Mouse (Mus musculus): ENCODE data around the gene C5ar2. TPM values are rescaled to one million over a fixed set of nuclear protein-coding genes. Genes with fewer than 3 reads are reported as not detected.
"Not testable (repeated sequence)": the region's sequence is repeated elsewhere in the genome, so short reads cannot be mapped to it uniquely, and the experiment has no call there.

The C5ar2 gene
- polyA plus RNA-seq, 1 experiment from 2014 or later, result 0.15 TPM

DNA sequence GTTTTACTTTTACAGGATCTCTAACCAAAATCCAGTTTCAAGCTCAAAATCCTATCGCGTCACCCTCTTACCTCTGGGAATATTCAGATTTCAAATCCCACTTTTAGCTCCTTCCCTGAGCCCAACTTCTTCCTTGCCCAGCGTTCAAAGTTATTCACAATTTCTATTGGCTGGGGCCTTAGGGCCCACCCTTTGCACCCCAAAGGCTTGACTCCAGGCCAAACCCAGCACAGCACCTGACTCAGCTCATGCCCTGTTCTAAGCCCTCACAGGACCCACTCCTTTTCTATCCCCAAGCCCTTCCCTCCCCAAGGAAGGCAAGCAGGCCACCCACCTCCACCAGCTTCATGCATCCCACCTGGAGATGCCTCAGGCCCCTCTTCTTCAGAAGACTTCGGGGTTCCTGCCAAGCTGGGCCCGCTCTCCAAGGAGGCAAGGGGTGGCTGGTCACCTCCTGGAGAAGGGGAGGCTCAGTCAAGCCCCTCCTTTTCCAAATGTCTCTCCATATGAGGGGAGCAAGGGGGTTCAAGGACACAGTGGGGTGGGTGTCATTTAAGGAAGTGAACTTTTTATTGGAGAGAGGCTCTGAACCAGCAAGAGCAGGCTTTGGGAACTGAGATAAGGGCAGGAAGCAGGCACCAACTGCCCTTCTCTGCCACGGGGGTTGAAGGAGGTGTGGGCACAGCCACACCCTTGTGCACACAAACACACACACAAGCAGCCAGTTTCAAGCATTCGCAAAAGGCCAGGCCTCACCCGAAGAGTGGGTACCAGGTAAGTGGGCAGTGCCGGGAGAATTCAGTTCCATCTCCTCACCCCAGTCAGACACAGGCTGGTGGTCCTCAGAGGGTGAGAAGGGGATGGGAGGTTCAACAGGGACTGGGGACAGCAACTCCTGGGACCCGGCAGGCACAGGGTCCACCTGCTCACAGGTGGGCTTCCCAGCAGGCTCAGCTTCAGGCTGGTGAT is 31.3 kb upstream of the C5ar2 start:
- peaks cover 4% of the 10 kb centered on the region; the same call in 1 of the 2 replicates for H3K36me3 ChIP-seq (ENCODE audit: control insufficient read depth, insufficient read depth, low read length)
- peak overlapping the region; percentile 91 for H3K4me2 ChIP-seq (ENCODE audit: low read depth, low read length)
- peak overlapping the region; percentile 80 for H3K4me3 ChIP-seq (ENCODE audit: low read length)
- H3K4me1 ChIP-seq (ENCODE audit: control insufficient read depth, insufficient read depth, low read length), result peaks cover 32% of the 10 kb centered on the region
- 77% methylated on average over 10 of the region's 10 CpGs for WGBS
- ATAC-seq, result no peak
- no peaks in the 10 kb centered on the region for H3K27me3 ChIP-seq (replicated peaks; ENCODE audit: control insufficient read depth, insufficient read depth, low read length)
- peak overlapping the region; percentile 97; the same call in 1 of the 2 replicates for H3K27ac ChIP-seq (ENCODE audit: low read length)
- no peaks in the 10 kb centered on the region for H3K9me3 ChIP-seq (ENCODE audit: control insufficient read depth, low read length)
- H3K9ac ChIP-seq (ENCODE audit: low read depth, low read length), result peak overlapping the region; percentile 86; the same call in 1 of the 2 replicates

DNA sequence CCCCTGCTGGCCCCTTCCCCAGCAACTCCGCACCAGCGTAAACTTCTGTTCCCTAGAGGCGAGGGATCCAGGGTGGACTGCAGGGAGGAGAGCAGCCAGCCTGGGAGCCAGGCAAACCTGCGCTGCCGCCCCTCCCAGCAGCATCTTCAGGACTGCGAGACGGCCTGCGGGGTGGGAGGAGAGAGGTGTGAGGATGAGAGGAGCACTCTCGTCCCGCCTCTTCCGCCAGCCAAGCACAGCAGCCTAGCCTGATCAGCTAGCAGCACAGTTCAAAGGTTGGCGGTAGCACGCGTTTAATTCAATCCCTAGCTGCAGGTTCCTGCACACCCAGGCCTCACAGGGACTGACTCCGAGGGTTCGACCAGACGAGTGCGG is 29.8 kb upstream of the C5ar2 start:
- Histone ChIP-seq H3K9ac (ENCODE audit: low read depth, low read length) (peak overlapping the region; percentile 86), H3K4me1 (ENCODE audit: control insufficient read depth, insufficient read depth, low read length) (peaks cover 32% of the 10 kb centered on the region), H3K4me3 (ENCODE audit: low read length) (peak overlapping the region; percentile 80), H3K4me2 (ENCODE audit: low read depth, low read length) (peak overlapping the region; percentile 91), H3K9me3 (ENCODE audit: control insufficient read depth, low read length) (no peaks in the 10 kb centered on the region), H3K27ac (ENCODE audit: low read length) (peak overlapping the region; percentile 97), H3K36me3 (ENCODE audit: control insufficient read depth, insufficient read depth, low read length) (no peaks in the 10 kb centered on the region), H3K27me3 (replicated peaks; ENCODE audit: control insufficient read depth, insufficient read depth, low read length) (no peaks in the 10 kb centered on the region)
- WGBS, result under 1% methylated on average over 18 of the region's 18 CpGs
- peak; percentile 87 for ATAC-seq

DNA sequence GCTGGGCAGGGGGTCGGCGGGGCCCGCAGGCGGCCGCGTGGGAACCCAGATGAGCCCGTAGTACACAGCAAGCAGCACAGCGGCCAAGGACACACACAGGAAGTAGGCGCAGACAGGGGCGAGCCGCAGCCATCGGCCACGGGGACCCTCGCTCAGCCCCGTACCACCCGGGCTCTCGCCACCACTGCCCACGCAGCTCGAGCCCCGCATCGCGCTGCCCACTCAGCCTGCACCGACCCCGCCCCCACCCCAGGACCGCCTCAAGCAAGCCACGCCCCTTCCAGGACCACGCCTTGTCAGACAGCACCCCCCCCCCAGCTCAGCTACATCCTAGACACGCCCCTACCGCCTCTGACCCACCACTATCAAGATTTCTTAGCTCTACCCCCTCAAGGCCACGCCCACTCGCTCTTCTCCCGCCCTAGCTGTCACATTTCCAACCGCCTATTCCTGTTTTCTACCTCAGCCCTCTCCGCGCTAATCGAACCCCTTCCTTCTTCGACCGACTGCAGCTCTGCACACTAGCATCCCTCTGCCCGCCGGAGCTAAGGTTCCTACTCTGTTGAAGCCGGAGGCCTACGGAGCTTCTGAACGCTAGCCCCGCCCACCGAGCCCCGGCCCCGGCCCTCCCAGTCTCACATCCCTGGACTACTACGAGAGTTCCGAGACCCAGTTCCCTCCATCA is 29.3 kb upstream of the C5ar2 start, which contains the start of gene Inafm1:
Gene Inafm1, minus strand, starts transcription at position 537 of the 685 bp plus-strand sequence.
- no peaks in the 10 kb centered on the region for H3K36me3 ChIP-seq (ENCODE audit: control insufficient read depth, insufficient read depth, low read length)
- H3K27me3 ChIP-seq (replicated peaks; ENCODE audit: control insufficient read depth, insufficient read depth, low read length), result no peaks in the 10 kb centered on the region
- 1% methylated on average over 41 of the region's 49 CpGs for WGBS
- H3K4me2 ChIP-seq (ENCODE audit: low read depth, low read length), result peak within 1 kb of the TSS; percentile 91
- H3K9ac ChIP-seq (ENCODE audit: low read depth, low read length), result peak within 1 kb of the TSS; percentile 86
- H3K9me3 ChIP-seq (ENCODE audit: control insufficient read depth, low read length), result no peaks in the 10 kb centered on the region
- peak within 1 kb of the TSS; percentile 80 for H3K4me3 ChIP-seq (ENCODE audit: low read length)
- peak; percentile 78 for ATAC-seq
- H3K4me1 ChIP-seq (ENCODE audit: control insufficient read depth, insufficient read depth, low read length), result peaks cover 32% of the 10 kb centered on the region
- peak within 1 kb of the TSS; percentile 97 for H3K27ac ChIP-seq (ENCODE audit: low read length)

GRCm38 (mm10) chr7:16272681-16273080 is 28.7 kb upstream of the C5ar2 start:
- Histone ChIP-seq H3K27ac (ENCODE audit: low read length) (peak overlapping the region; percentile 97), H3K4me1 (ENCODE audit: control insufficient read depth, insufficient read depth, low read length) (peaks cover 32% of the 10 kb centered on the region), H3K36me3 (ENCODE audit: control insufficient read depth, insufficient read depth, low read length) (no peaks in the 10 kb centered on the region), H3K27me3 (replicated peaks; ENCODE audit: control insufficient read depth, insufficient read depth, low read length) (no peaks in the 10 kb centered on the region), H3K9me3 (ENCODE audit: control insufficient read depth, low read length) (no peaks in the 10 kb centered on the region), H3K9ac (ENCODE audit: low read depth, low read length) (peak overlapping the region; percentile 86), H3K4me2 (ENCODE audit: low read depth, low read length) (peak overlapping the region; percentile 91), H3K4me3 (ENCODE audit: low read length) (peak overlapping the region; percentile 80)
- ATAC-seq, result peak; percentile 82
- 0% methylated on average over 45 of the region's 46 CpGs for WGBS

DNA sequence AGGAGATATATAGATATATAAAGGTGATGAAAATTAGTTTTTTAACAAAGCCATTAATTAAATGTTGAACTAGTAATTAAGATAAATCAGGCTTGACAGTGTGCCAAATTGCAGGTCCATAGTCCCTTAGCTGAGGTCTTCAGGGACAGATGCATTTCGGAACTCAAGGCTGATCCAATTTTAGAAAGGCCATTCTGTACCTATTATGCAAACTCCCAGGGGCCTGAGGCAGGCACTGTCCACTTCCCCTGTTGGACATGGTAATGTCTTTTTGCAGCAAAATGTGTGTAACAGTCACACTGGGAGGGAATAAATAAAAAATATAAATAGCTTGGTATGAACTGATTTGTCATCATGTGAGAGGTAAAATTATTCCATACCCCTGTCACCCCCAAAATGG is 27.2 kb upstream of the C5ar2 start:
- no peak overlapping the region for H3K4me2 ChIP-seq (ENCODE audit: low read depth, low read length)

DNA sequence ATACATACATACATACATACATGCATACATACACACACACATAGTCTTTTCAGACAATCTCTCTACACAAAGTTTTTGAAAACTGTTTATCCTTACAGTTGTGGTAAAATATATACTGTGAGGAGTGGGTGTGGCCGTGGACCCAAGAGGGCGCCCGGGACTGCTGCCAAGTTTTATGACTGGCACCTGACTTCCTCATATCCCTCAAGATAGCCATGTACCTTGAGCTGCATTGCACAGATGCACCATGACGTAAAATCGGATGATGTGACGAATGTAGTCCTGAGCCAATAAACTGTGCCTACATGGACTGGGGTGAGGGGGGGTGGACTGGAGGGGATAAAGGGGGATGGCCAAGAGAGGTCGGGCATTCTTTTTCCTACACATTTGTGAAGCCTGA is 22.6 kb upstream of the C5ar2 start:
- not testable (repeated sequence) for H3K27ac ChIP-seq (ENCODE audit: low read length); H3K4me1 ChIP-seq (ENCODE audit: control insufficient read depth, insufficient read depth, low read length); H3K27me3 ChIP-seq (replicated peaks; ENCODE audit: control insufficient read depth, insufficient read depth, low read length); H3K4me3 ChIP-seq (ENCODE audit: low read length); H3K4me2 ChIP-seq (ENCODE audit: low read depth, low read length); H3K9me3 ChIP-seq (ENCODE audit: control insufficient read depth, low read length); H3K9ac ChIP-seq (ENCODE audit: low read depth, low read length); H3K36me3 ChIP-seq (ENCODE audit: control insufficient read depth, insufficient read depth, low read length)
- 70% methylated on average over 7 of the region's 7 CpGs for WGBS
- ATAC-seq, result 0 out of 2 replicates have a peak, but pooled peaks have one; percentile 21

More for the DNA sequence above, 27.2 kb upstream of the C5ar2 start:
- Histone ChIP-seq H3K27me3 (replicated peaks; ENCODE audit: control insufficient read depth, insufficient read depth, low read length) (no peaks in the 10 kb centered on the region), H3K4me3 (ENCODE audit: low read length) (no peak overlapping the region), H3K9me3 (ENCODE audit: control insufficient read depth, low read length) (no peaks in the 10 kb centered on the region), H3K9ac (ENCODE audit: low read depth, low read length) (no peak overlapping the region), H3K27ac (ENCODE audit: low read length) (no peak overlapping the region), H3K4me1 (ENCODE audit: control insufficient read depth, insufficient read depth, low read length) (peaks cover 29% of the 10 kb centered on the region), H3K36me3 (ENCODE audit: control insufficient read depth, insufficient read depth, low read length) (no peaks in the 10 kb centered on the region)
- no peak for ATAC-seq
- WGBS, result 70% methylated on average over 1 of the region's 1 CpGs

- H3K36me3 ChIP-seq (ENCODE audit: control insufficient read depth, insufficient read depth, low read length), result no peaks in the 10 kb centered on the region
- WGBS, result 88% methylated on average over 11 of the region's 11 CpGs
- H3K27me3 ChIP-seq (replicated peaks; ENCODE audit: control insufficient read depth, insufficient read depth, low read length), result no peaks in the 10 kb centered on the region
- H3K9me3 ChIP-seq (ENCODE audit: control insufficient read depth, low read length), result 0 out of 2 replicates have a peak, but pooled peaks cover 5% of the 10 kb centered on the region
- H3K4me2 ChIP-seq (ENCODE audit: low read depth, low read length), result no peak overlapping the region
- no peak overlapping the region for H3K9ac ChIP-seq (ENCODE audit: low read depth, low read length)
- ATAC-seq, result no peak
- no peak overlapping the region for H3K27ac ChIP-seq (ENCODE audit: low read length)
- H3K4me3 ChIP-seq (ENCODE audit: low read length), result no peak overlapping the region
- H3K4me1 ChIP-seq (ENCODE audit: control insufficient read depth, insufficient read depth, low read length), result no peaks in the 10 kb centered on the region
Observed at GRCm38 (mm10) chr7:16265856-16266255, 21.9 kb upstream of the C5ar2 start.

DNA sequence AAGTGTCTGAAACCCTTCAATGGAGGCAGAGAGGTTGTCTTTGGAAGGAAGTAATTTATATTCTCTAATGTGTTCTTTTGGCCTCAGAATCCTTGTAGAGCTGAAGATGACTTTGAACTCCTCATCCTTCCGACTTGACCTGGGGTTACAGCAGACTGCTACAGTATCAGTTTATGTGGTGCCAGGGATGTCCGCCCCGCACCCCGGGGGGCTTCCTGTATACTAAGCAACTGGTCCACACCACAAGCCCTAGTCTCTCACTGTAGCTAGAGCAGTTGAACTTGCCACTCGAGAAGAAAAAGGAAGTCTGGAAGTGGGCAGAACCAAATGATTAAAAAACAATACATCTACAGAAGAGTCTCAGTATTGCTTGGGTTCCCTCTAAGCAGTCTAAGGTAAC is 19.9 kb upstream of the C5ar2 start:
- H3K9ac ChIP-seq (ENCODE audit: low read depth, low read length), result no peak overlapping the region
- no peak for ATAC-seq
- H3K27me3 ChIP-seq (replicated peaks; ENCODE audit: control insufficient read depth, insufficient read depth, low read length), result no peaks in the 10 kb centered on the region
- H3K4me3 ChIP-seq (ENCODE audit: low read length), result no peak overlapping the region
- 0 out of 2 replicates have a peak, but pooled peaks cover 5% of the 10 kb centered on the region for H3K9me3 ChIP-seq (ENCODE audit: control insufficient read depth, low read length)
- H3K27ac ChIP-seq (ENCODE audit: low read length), result no peak overlapping the region
- no peak overlapping the region for H3K4me2 ChIP-seq (ENCODE audit: low read depth, low read length)
- H3K36me3 ChIP-seq (ENCODE audit: control insufficient read depth, insufficient read depth, low read length), result no peaks in the 10 kb centered on the region
- WGBS, result 84% methylated on average over 5 of the region's 5 CpGs
- H3K4me1 ChIP-seq (ENCODE audit: control insufficient read depth, insufficient read depth, low read length), result no peaks in the 10 kb centered on the region
